Mouse (Mus musculus) forebrain, postnatal 0 days (tissue): ENCODE results near the gene Tbc1d10b. TPM values are rescaled to one million over a fixed set of nuclear protein-coding genes. Genes with fewer than 3 reads are reported as not detected.

Experiments
- ATAC-seq: fragments of 200-750 bp; cut with Nextera tagmentation; 2 replicates; pipeline ENCODE4 v1.8.0; 2017; ENCODE audit warnings: mild to moderate bottlenecking, moderate library complexity
- DNase-seq: peaks from one replicate; pipeline ENCODE4 v3.0.0-alpha.2; 2015
- H3K27ac ChIP-seq: fragments of 300-500 bp; sonication (generic); 2 replicates; pipeline ENCODE4 v1.5.1; 2014; ENCODE audit warnings: low read depth, mild to moderate bottlenecking, antibody characterized with exemption, low read length, moderate library complexity, mixed read lengths
- H3K27me3 ChIP-seq: fragments of 300-500 bp; sonication (generic); 2 replicates; pipeline ENCODE4 v1.6.1; 2014; ENCODE audit warnings: mild to moderate bottlenecking, low read length, mixed read lengths; ENCODE audit not compliant: insufficient read depth
- H3K36me3 ChIP-seq: fragments of 300-500 bp; sonication (generic); 2 replicates; pipeline ENCODE4 v1.6.1; 2014; ENCODE audit warnings: mild to moderate bottlenecking, moderate library complexity; ENCODE audit not compliant: insufficient read depth
- H3K4me1 ChIP-seq: fragments of 300-500 bp; sonication (generic); 2 replicates; pipeline ENCODE4 v1.6.1; 2014; ENCODE audit warnings: antibody characterized with exemption; ENCODE audit not compliant: insufficient read depth
- H3K4me2 ChIP-seq: fragments of 300-500 bp; sonication (generic); 2 replicates; pipeline ENCODE4 v1.6.1; 2014; ENCODE audit warnings: low read depth, mild to moderate bottlenecking, moderate library complexity
- H3K4me3 ChIP-seq: fragments of 300-500 bp; sonication (generic); 2 replicates; pipeline ENCODE4 v1.5.1; 2014; ENCODE audit warnings: low read depth, low read length, mixed read lengths
- H3K9ac ChIP-seq: fragments of 300-500 bp; sonication (generic); 2 replicates; pipeline ENCODE4 v1.6.1; 2014; ENCODE audit warnings: mild to moderate bottlenecking
- H3K9me3 ChIP-seq: fragments of 300-500 bp; sonication (generic); 2 replicates; pipeline ENCODE4 v1.6.1; 2016; ENCODE audit warnings: low read length
- CTCF ChIP-seq: sonication (generic); IDR thresholded peaks from 2 replicates; pipeline ENCODE4 v1.5.1; 2016; ENCODE audit warnings: antibody characterized with exemption, control low read depth, low read depth
- WGBS: fragments of 180-500 bp; shearing (Covaris S2); extraction: QIAGEN DNeasy Blood & Tissue Kit; methylation state at CpG from one replicate; pipeline ENCODE4 v1.1.7; 2014; 5-methylcytosine and 5-hydroxymethylcytosine counted together
- polyA plus RNA-seq: library from polyadenylated mRNA; unstranded; fragments of >200 nt; fragmentation: Nextera tagmentation; extraction: Ambion mirVana; gene quantifications from 2 replicates; pipeline ENCODE4 v1.2.1, GENCODE M21; 2015
- total RNA-seq: library from RNA; depleted of rRNA; stranded (reverse); fragments of >200 nt; gene quantifications from 2 replicates; pipeline ENCODE4 v1.2.3, GENCODE M21; 2014

Tbc1d10b gene
- total and polyA plus RNA-seq, 2 experiments from 2014 or later: 24.8 to 68.7 TPM

- no peaks in the 10 kb centered on the region for H3K27me3 ChIP-seq
- no peaks in the 10 kb centered on the region for H3K9me3 ChIP-seq
- H3K4me3 ChIP-seq: no peak overlapping the region
- no peak overlapping the region for H3K9ac ChIP-seq
- DNase-seq: no peak
- TF ChIP-seq CTCF: no peak
- H3K27ac ChIP-seq: no peak overlapping the region
- no peak for ATAC-seq
- no peaks in the 10 kb centered on the region for H3K4me1 ChIP-seq
- 88% methylated on average over 6 of the region's 6 CpGs for WGBS
- H3K36me3 ChIP-seq: no peaks in the 10 kb centered on the region
- no peak overlapping the region for H3K4me2 ChIP-seq
Measured at GRCm38 (mm10) chr7:127223515-127224478, 15.5 kb upstream of the Tbc1d10b start.

GRCm38 (mm10) chr7:127223106-127223505 is 14.8 kb upstream of the Tbc1d10b start:
- Histone ChIP-seq H3K36me3 (no peaks in the 10 kb centered on the region), H3K27ac (no peak overlapping the region), H3K27me3 (no peaks in the 10 kb centered on the region), H3K4me2 (no peak overlapping the region), H3K9ac (no peak overlapping the region), H3K4me3 (no peak overlapping the region), H3K4me1 (no peaks in the 10 kb centered on the region), H3K9me3 (no peaks in the 10 kb centered on the region)
- TF ChIP-seq CTCF: no peak
- 95% methylated on average over 3 of the region's 3 CpGs for WGBS
- no peak for DNase-seq
- no peak for ATAC-seq

- no peaks in the 10 kb centered on the region for H3K9me3 ChIP-seq
- no peaks in the 10 kb centered on the region for H3K4me1 ChIP-seq
- 85% methylated on average over 6 of the region's 6 CpGs for WGBS
- no peak for DNase-seq
- ATAC-seq: no peak
- no peak overlapping the region for H3K9ac ChIP-seq
- no peaks in the 10 kb centered on the region for H3K27me3 ChIP-seq
- TF ChIP-seq CTCF: no peak
- no peaks in the 10 kb centered on the region for H3K36me3 ChIP-seq
- no peak overlapping the region for H3K27ac ChIP-seq
- H3K4me2 ChIP-seq: no peak overlapping the region
- no peak overlapping the region for H3K4me3 ChIP-seq
Measured at GRCm38 (mm10) chr7:127220440-127220839, 12.2 kb upstream of the Tbc1d10b start.

- Histone ChIP-seq H3K4me1 (no peaks in the 10 kb centered on the region), H3K9ac (no peak overlapping the region), H3K27ac (no peak overlapping the region), H3K4me3 (no peak overlapping the region), H3K36me3 (no peaks in the 10 kb centered on the region), H3K9me3 (no peaks in the 10 kb centered on the region), H3K4me2 (no peak overlapping the region), H3K27me3 (no peaks in the 10 kb centered on the region)
- DNase-seq (no peak), ATAC-seq (no peak)
- 95% methylated on average over 4 of the region's 4 CpGs for WGBS
- no peak for TF ChIP-seq CTCF
Measured at GRCm38 (mm10) chr7:127218670-127219069, 10.4 kb upstream of the Tbc1d10b start.

GRCm38 (mm10) chr7:127217901-127218642 is 9.8 kb upstream of the Tbc1d10b start:
- Histone ChIP-seq H3K36me3 (no peaks in the 10 kb centered on the region), H3K9me3 (no peaks in the 10 kb centered on the region), H3K27me3 (no peaks in the 10 kb centered on the region), H3K27ac (no peak overlapping the region), H3K9ac (no peak overlapping the region), H3K4me1 (no peaks in the 10 kb centered on the region), H3K4me3 (no peak overlapping the region), H3K4me2 (no peak overlapping the region)
- DNase-seq: no peak
- no peak for ATAC-seq
- WGBS: 83% methylated on average over 10 of the region's 10 CpGs
- no peak for TF ChIP-seq CTCF

GRCm38 (mm10) chr7:127217475-127217874 is 9.2 kb upstream of the Tbc1d10b start:
- no peaks in the 10 kb centered on the region for H3K9me3 ChIP-seq
- no peak overlapping the region for H3K4me2 ChIP-seq
- no peak for DNase-seq
- WGBS: 88% methylated on average over 6 of the region's 6 CpGs
- H3K27me3 ChIP-seq: no peaks in the 10 kb centered on the region
- TF ChIP-seq CTCF: no peak
- no peak overlapping the region for H3K9ac ChIP-seq
- H3K4me1 ChIP-seq: no peaks in the 10 kb centered on the region
- no peak overlapping the region for H3K27ac ChIP-seq
- H3K4me3 ChIP-seq: no peak overlapping the region
- no peaks in the 10 kb centered on the region for H3K36me3 ChIP-seq
- ATAC-seq: no peak

GRCm38 (mm10) chr7:127216307-127216706 is 8.0 kb upstream of the Tbc1d10b start:
- DNase-seq (no peak), ATAC-seq (no peak)
- no peak overlapping the region for H3K4me2 ChIP-seq
- no peaks in the 10 kb centered on the region for H3K36me3 ChIP-seq
- H3K9ac ChIP-seq: no peak overlapping the region
- H3K4me1 ChIP-seq: no peaks in the 10 kb centered on the region
- no peak for TF ChIP-seq CTCF
- H3K27ac ChIP-seq: no peak overlapping the region
- H3K9me3 ChIP-seq: no peaks in the 10 kb centered on the region
- no peak overlapping the region for H3K4me3 ChIP-seq
- no peaks in the 10 kb centered on the region for H3K27me3 ChIP-seq
- 94% methylated on average over 5 of the region's 5 CpGs for WGBS
